Mouse (Mus musculus) left cerebral cortex, adult 2 months (tissue): ENCODE results near the gene Ranbp3. TPM values are rescaled to one million over a fixed set of nuclear protein-coding genes. Genes with fewer than 3 reads are reported as not detected.

ENCODE experiments used
- DNase-seq, 2 experiments: peaks; one replicate each; pipeline ENCODE4 v3.0.0; 2021 to 2022; ENCODE audit warnings: low spot score in 2 of 2, mixed read lengths in 1 of 2; ENCODE audit errors: extremely low spot score in 1 of 2
- H3K27ac ChIP-seq: fragments of 200-600 bp; 2 replicates; pipeline ENCODE4 v1.8.1; 2022
- H3K4me3 ChIP-seq: fragments of 200-600 bp; 2 replicates; pipeline ENCODE4 v1.8.1; 2022
- CTCF ChIP-seq: fragments of 200-600 bp; IDR thresholded peaks from 2 replicates; pipeline ENCODE4 v1.8.1; 2022; ENCODE audit warnings: antibody characterized with exemption, mild to moderate bottlenecking, moderate library complexity
- intact Hi-C: fragments of 180-260 bp; cut with DNase I; formaldehyde crosslinking; loops from one replicate; pipeline ENCODE4 v1.15.1; 2025
- total RNA-seq, 2 experiments: library from RNA; stranded (reverse); gene quantifications; 2 replicates each; pipeline ENCODE4 v1.2.3; 2021

Ranbp3 gene
- total RNA-seq, 2 experiments from 2014 or later = 92.7 to 101 TPM

DNA sequence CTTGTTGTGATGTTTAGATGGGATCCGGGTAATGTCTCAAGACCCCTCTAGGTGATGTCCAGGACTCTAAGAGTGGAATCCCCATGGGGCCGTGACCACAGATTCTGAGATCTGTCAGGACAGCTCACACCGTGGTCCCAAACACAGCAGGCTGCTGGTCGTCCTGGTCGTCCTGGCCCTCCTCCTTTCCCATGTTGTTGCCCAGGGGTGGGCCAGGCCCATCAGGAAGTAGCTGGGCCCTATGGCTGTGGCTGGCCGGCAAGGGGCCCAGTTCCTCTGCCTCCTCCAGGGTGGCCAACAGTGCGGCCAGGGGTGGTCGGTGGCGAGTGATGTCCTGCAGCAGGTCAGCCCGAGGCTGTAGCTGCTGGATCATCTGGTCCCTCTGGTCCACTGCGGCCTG is 42.3 kb downstream of the Ranbp3 start:
- Histone ChIP-seq H3K27ac (no peak overlapping the region), H3K4me3 (no peak overlapping the region; the same call in 1 of the 2 replicates)
- intact Hi-C loops = loop anchor here (5.0 kb wide), 1 partner anchor 43 kb away; the partner anchor contains the start of gene Ranbp3
- no peak for TF ChIP-seq CTCF
- DNase-seq = no peak

- no peak for TF ChIP-seq CTCF
- Histone ChIP-seq H3K4me3 (peak overlapping the region; percentile 93), H3K27ac (peak overlapping the region; percentile 90)
- intact Hi-C loops = loop anchor here (2.0 to 5.0 kb wide), 2 partner anchors 44 to 47 kb away; partner anchors contain the start of gene Ranbp3
- no peak for DNase-seq
These were observed 43.0 kb downstream of the Ranbp3 start for GRCm38 (mm10) chr17:56715914-56716654.

DNA sequence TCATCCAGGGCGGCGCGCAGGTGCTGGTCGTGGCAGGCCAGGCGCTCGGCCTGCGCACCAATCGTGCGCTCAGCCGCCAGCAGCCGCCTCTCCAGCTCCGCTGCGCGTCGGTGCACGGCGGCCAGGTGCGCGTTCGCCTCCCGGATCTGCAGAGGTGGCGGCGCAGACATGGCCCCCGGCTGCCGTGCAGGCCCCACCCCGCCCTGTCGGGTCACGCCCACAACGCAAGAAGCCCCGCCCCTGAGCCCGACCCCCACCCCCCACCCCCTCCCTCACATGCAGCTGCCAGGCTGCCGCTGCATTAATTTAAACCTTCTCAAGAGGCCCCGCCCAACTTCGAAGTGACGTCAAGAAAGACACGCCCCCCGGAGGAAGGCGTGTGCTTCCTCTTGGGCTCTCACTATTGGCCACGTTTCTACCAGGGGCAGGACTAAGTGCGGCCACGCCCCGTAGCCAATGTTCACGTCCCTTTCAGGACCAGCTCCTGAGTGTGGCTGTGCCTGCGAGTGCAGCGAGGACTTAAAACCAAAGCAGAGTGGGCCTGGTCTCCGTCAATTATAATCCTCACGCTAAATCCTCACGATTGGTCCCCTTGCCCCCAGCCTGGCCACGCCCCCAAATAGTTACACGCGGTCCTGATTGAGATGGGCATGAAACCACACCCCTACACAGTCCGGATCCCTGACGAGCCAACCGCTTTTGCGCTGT is 43.7 kb downstream of the Ranbp3 start:
- intact Hi-C loops = loop anchor here (1.0 to 5.0 kb wide), 3 partner anchors 40 to 46 kb away; partner anchors contain the start of genes Nrtn and Ranbp3
- no peak for TF ChIP-seq CTCF
- Histone ChIP-seq H3K4me3 (peak overlapping the region; percentile 93), H3K27ac (peak overlapping the region; percentile 93)
- peak; percentile 94 to 96 for DNase-seq

DNA sequence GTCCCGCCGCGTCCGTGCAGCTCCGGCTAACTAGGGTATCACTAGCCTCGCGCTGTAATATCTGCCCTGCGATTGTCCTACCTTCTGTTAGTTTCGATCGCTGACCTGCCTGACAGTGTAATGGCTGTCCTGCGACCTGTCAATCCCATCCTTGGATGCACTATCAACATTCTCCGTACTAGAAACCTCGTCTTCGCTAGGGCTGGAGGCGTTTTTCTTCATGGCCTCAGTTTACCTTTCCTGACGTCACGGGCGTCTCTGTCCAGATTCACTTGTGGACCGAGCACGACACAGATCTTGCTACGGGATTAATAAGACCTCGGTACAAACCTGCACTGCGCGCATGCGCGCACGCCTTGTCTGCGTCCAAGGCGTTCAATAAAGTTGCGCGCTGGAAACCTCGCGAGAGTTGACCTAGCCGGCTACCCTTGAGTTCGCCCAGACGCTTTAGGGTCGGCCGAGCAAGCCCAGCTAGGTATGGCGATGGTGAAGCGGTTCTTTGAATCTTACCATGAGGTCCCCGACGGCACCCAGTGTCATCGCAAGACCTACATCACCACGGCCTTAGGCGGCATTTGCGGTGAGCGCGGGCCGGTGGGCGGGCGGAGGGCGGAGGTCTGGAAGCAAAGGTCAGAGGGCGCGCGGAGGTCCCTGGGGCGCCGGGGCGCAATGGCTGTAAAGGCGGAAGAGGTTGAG is 44.4 kb downstream of the Ranbp3 start, which contains the start of the genes Ndufa11 and Vmac:
Gene Ndufa11, plus strand, starts transcription at position 405 of the 696 bp plus-strand sequence.
Gene Vmac, minus strand, starts transcription at position 660 of the 696 bp plus-strand sequence.
- DNase-seq = peak; percentile 86 to 93
- Histone ChIP-seq H3K4me3 (peak within 1 kb of the TSS; percentile 93), H3K27ac (peak within 1 kb of the TSS; percentile 93)
- intact Hi-C loops = loop anchor here (1.0 to 5.0 kb wide), 3 partner anchors 40 to 45 kb away; partner anchors contain the start of genes Nrtn and Ranbp3
- no peak for TF ChIP-seq CTCF

DNA sequence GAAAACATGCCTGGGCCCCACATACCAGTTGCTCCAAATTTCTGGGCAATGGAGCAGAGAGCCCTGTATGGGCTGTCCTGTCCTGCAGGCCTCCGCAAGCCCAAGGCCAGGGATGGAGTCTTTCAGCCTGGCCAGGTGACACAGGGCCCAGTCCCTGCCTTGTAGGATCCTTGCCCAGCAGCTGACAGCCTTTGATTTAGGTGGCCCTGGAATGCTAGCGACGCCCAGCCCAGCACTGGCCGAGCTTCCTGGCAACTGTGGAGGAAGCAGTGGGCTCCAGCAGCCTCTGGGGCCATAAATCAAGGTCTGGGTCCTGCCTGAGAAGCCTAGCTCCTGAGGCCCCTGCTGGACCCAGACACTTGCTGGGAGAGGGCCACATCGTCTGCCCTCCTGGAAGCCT is 49.3 kb downstream of the Ranbp3 start:
- TF ChIP-seq CTCF = no peak
- H3K27ac ChIP-seq = no peak overlapping the region
- no peak overlapping the region for H3K4me3 ChIP-seq
- intact Hi-C loops = no loop called here
- no peak for DNase-seq

GRCm38 (mm10) chr17:56723419-56724161 is 50.5 kb downstream of the Ranbp3 start:
- intact Hi-C loops = no loop called here
- H3K27ac ChIP-seq = no peak overlapping the region
- no peak for DNase-seq
- no peak; the same call in 1 of the 2 replicates for TF ChIP-seq CTCF
- H3K4me3 ChIP-seq = no peak overlapping the region

DNA sequence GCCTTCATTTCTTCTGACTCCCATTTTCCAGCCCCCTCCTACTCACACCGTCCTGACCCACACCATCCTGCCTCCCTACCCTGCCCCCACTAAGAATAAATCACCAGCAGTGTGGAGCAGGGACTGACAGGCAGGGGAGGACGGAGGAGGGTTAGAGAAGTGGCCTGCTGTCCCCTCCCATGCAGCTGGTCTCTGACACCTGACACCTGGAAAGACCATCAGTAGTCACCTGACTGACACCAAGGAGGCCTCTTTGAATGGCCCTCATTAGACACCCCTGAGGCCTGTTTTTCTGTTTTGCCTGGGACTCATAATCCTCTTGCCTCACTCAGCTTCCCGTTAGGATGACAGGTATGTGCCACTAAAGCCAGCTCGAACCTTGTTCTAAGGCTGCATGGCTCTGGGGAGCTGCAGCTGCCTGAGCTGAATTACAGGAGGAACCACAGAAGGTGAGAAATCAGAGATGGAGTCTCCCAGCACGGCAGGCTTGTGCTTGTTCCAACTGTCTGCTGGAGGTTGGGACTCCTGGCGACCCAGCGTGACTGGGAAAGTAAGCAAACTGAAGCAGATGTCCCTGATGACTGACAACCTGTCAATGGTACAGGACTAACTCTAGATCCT is 54.0 kb downstream of the Ranbp3 start:
- intact Hi-C loops = no loop called here
- H3K27ac ChIP-seq = no peak overlapping the region
- no peak for TF ChIP-seq CTCF

GRCm38 (mm10) chr17:56727659-56728058 is 54.6 kb downstream of the Ranbp3 start:
- Histone ChIP-seq H3K4me3 (no peak overlapping the region), H3K27ac (no peak overlapping the region)
- intact Hi-C loops = no loop called here
- TF ChIP-seq CTCF = no peak
- no peak for DNase-seq

More for the DNA sequence above, 54.0 kb downstream of the Ranbp3 start:
- H3K4me3 ChIP-seq = no peak overlapping the region
- no peak for DNase-seq

- H3K4me3 ChIP-seq = no peak overlapping the region
- intact Hi-C loops = no loop called here
- no peak overlapping the region for H3K27ac ChIP-seq
- no peak for TF ChIP-seq CTCF
- DNase-seq = no peak
These were observed 55.0 kb downstream of the Ranbp3 start for GRCm38 (mm10) chr17:56728117-56728516.

DNA sequence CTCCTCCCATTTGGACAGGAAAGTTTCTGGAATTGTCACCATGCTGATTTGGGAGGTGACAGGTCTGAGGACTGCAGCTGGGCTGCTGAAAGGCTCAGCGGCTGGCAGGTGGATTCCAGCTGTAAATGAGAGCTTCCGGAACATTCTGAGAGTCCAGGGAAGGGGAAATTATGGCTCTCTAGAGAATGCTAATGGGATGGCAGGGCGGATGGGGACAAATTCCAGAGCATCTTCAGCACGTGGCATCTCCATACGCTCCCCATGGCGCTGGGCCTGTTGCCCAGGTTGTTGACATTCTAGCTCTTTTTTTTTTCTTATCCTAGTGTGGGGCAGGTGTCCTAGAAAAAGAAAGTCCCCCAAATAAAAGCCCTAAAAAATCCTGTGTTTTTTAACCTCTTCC is 56.1 kb downstream of the Ranbp3 start:
- Histone ChIP-seq H3K4me3 (no peak overlapping the region), H3K27ac (no peak overlapping the region)
- no peak for DNase-seq
- intact Hi-C loops = no loop called here
- TF ChIP-seq CTCF = no peak

- Histone ChIP-seq H3K4me3 (no peak overlapping the region), H3K27ac (no peak overlapping the region)
- no peak for TF ChIP-seq CTCF
- DNase-seq = no peak
- intact Hi-C loops = no loop called here
These were observed 56.6 kb downstream of the Ranbp3 start for GRCm38 (mm10) chr17:56729656-56730055.
